Mouse (Mus musculus): Measurements from ENCODE around the gene Abcb4. TPM values are rescaled to one million over a fixed set of nuclear protein-coding genes. Genes with fewer than 3 reads are reported as not detected.

Gene Abcb4
- not detected for polyA plus RNA-seq (2014; fragmentation: Illumina TruSeq; extraction: RNeasy Lipid Tissue Mini Kit (QIAGEN cat#74804); ENCODE audit: low replicate concordance)

DNA sequence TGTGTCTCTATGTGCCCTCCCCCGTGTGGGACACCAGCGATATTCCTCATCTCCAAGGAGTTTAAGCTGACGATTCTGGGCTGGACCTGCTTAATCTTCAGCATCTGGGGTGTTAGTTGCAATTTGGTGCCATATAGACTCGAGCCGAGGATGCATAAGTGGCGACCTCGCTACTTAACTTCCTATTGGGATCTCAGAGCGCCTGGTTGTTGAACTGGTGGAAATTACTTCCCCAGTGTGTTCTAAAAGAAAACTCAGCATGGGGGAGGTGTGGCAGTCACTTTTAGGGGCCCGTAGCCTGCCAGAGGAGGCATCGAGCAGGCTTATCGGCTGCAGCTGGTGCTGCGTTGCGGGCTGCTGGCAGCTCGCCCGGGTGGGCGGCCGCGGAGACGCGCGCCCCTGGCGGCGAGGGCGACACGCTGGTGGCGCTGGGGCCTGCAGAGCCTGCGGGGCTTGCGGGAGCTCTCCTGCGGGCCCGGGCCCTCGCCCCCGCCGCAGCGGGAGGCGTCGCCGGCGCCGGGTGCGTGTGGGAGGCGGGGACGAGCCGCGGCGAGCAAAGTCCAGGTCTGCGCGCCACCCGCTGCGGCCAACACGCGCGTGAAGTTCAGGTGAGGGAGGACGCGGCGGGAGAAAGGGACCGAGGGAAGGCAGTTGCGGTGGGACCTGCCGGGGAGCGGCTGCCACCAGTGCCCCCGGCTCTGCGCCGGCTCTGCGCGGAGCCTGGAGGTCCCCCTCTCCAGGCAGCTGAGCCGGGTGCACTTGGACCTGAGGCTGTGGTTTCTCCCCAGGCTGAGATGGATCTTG lies at the start of gene Abcb4:
Abcb4 (plus strand) TSS at position 418 of the 804 bp plus-strand sequence.

GRCm38 (mm10) chr5:8996686-8997512 lies 103.4 kb downstream of the Abcb4 start, which contains the start of gene Crot:
Gene Crot (minus strand): TSS chr5:8997324.

Other genes with a start within 250 kb of the Abcb4 start
- 160 TPM for gene Abcb1a, start 233.6 kb upstream of the Abcb4 start, polyA plus RNA-seq (2014; fragmentation: Illumina TruSeq; extraction: RNeasy Lipid Tissue Mini Kit (QIAGEN cat#74804); ENCODE audit: low replicate concordance)
- 2.0 TPM for gene Abcb1b, start 95.6 kb upstream of the Abcb4 start, polyA plus RNA-seq (2014; fragmentation: Illumina TruSeq; extraction: RNeasy Lipid Tissue Mini Kit (QIAGEN cat#74804); ENCODE audit: low replicate concordance)
- gene Crot, start 103.6 kb downstream of the Abcb4 start, polyA plus RNA-seq (2014; fragmentation: Illumina TruSeq; extraction: RNeasy Lipid Tissue Mini Kit (QIAGEN cat#74804); ENCODE audit: low replicate concordance) = 573 TPM
- 306 TPM for gene Tmem243, start 207.0 kb downstream of the Abcb4 start, polyA plus RNA-seq (2014; fragmentation: Illumina TruSeq; extraction: RNeasy Lipid Tissue Mini Kit (QIAGEN cat#74804); ENCODE audit: low replicate concordance)